Mouse (Mus musculus): Measurements from ENCODE around the gene Ppig.

GRCm38 (mm10) chr2:69712171-69712570 lies 10.2 kb upstream of the Ppig start:
- TF ChIP-seq POLR2A (IDR thresholded peaks at IDR 0.05; ENCODE audit: insufficient read depth, low read depth, low read length) (no peak), EP300 (IDR thresholded peaks at IDR 0.05; ENCODE audit: insufficient read depth, low read depth, low read length) (no peak), CTCF (IDR thresholded peaks at IDR 0.05) (no peak)

Measured in heart, adult 2 months (tissue).